Mouse (Mus musculus): ENCODE measurements around the gene Vbp1. TPM values are rescaled to one million over a fixed set of nuclear protein-coding genes. Genes with fewer than 3 reads are reported as not detected.

Vbp1 gene
- 129 and 134 TPM in 2 replicates for polyA plus RNA-seq (2015; fragmentation: Nextera tagmentation; extraction: Ambion mirVana)

DNA sequence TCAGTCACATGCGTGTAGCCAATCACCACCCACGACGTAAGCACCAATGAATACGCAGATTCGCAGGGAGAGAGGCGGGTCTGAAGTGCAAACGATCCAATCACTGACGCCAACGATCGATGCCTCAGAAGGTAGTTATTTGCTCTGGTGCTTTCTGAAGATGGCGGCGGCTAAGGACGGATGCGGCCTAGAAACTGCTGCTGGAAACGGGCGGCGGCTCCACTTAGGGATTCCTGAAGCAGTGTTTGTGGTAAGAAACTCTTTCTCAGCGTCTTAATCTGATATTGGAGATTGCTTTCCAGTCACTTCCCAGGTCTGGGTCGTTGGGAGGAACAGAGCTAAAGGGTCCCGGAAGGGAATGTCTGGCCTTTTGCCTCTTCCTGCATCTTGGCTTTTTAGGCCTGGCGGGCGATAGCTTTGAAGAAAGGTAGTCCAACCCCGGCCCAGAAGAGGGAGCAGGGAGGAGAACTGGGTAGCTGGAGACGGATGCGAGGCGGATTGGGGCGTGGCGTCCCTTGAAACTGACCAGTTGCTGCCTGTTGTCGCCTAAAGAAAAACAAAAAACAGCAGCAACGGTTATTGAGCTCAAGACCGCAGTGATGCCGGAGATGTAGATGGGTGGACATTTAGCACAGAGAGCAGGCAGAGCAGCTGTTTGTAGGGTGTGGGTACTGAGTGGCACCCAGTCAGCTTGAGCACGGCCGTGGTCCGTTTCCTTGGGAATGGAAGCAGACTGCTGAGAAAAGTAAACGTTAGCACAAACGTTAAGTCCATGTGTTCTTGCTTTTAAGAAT, at the start of gene Vbp1:
Gene Vbp1 (plus strand): TSS at position 121 of the 794 bp plus-strand sequence.

DNA sequence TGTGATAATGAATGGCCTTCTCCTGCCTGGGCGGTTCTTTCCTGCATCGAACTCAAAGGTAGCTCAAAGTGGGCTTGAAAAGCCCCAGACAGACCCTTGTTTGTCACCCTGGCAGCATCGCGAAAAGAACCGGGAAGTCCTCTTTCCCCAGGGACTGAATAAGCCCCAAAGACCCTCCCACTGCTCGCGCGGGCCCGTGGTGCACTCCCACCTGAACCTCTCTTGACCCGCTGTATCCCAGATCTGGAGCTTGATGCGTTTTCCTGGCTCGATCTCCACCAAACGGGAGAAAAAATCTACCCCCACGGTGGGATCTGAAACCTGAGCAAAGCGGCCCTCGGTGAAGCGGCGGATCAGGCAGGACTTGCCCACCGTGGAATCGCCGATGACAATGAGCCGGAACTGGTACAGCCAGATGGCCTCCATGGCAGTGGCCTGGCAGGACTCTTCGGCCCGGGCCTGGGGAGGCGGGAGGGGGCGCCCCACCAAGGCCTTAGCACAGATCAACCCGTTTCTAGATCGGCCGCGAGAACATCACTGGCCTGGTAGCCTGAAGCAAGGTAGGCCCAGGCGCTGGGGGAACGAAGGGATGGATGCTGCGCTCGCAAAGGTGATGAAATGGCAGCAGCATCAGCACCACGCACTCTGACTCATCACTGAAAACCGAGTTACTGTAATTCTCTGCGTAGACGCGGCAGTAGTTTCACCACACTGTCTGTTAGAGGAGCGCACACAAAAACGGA, 63.7 kb downstream of the Vbp1 start, which contains the start of gene Rab39b:
Gene Rab39b (minus strand): TSS at position 650 of the 743 bp plus-strand sequence.

Other genes with a start within 250 kb of the Vbp1 start
- 55.5 and 61.6 TPM in 2 replicates for gene Fundc2, start 131.9 kb upstream of the Vbp1 start, polyA plus RNA-seq (2015; fragmentation: Nextera tagmentation; extraction: Ambion mirVana)
- gene F8, start 131.7 kb upstream of the Vbp1 start, polyA plus RNA-seq (2015; fragmentation: Nextera tagmentation; extraction: Ambion mirVana), result 2.6 TPM in 2 replicates
- 27.4 and 27.9 TPM in 2 replicates for gene Cmc4, start 97.7 kb upstream of the Vbp1 start, polyA plus RNA-seq (2015; fragmentation: Nextera tagmentation; extraction: Ambion mirVana)
- 7.6 TPM in 2 replicates for gene Mtcp1, start 97.7 kb upstream of the Vbp1 start, polyA plus RNA-seq (2015; fragmentation: Nextera tagmentation; extraction: Ambion mirVana)
- 29.8 and 32.5 TPM in 2 replicates for gene Brcc3, start 97.7 kb upstream of the Vbp1 start, polyA plus RNA-seq (2015; fragmentation: Nextera tagmentation; extraction: Ambion mirVana)
- gene Rab39b, start 63.9 kb downstream of the Vbp1 start, polyA plus RNA-seq (2015; fragmentation: Nextera tagmentation; extraction: Ambion mirVana), result 0.06 and 0.08 TPM in 2 replicates

All from spleen, postnatal 0 days (tissue).